Comparison of ENCODE assay signal across 8 mouse cellular contexts in the genomic region with DNA sequence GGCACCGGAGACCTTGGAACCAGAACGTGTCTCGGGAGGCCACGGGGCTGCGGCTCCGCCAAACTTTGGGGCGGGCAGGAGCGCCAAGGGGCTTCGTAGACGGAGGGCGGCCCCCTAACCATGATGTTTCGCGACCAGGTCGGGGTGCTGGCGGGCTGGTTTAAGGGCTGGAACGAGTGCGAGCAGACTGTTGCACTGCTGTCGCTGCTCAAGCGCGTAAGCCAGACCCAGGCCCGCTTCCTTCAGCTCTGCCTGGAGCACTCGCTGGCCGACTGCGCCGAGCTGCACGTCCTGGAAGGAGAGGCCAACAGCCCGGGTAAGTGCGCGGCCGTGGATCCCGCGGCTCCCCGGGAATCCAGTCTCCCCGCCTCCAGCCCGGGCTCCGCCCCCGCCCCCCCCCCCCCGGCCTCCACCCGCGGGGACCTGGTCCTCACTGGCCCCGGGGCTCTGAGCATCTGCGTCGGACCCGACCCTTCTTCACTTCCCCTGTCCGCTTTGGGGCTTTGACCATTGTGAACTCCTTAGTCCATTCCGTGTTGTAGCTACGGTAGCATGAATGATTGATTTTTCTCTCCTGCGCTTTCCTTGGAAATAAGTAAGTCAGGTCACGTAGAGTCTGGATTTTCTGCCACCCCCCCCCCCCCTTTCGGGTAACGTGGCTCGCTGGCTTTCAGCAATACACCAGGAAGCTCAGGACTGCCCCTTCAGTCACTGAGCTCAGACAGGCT. TPM values are rescaled to one million over a fixed set of nuclear protein-coding genes. Genes with fewer than 3 reads are reported as not detected.
A peak's percentile ranks its signal among the peaks of the same experiment; 100 is the strongest.
DNase-seq lines count a peak whose midpoint lies in the region; ATAC-seq and TF ChIP-seq lines count a peak whose summit lies in the region.

No protein-coding gene starts in this region.

- H3K27ac ChIP-seq in CH12.LX (ENCODE audit: insufficient read depth, low read depth) = no peak overlapping the region
- H3K27ac ChIP-seq in brown adipose tissue, adult 24 weeks (replicated peaks; ENCODE audit: low read depth, low read length) = no peak overlapping the region
- H3K27ac ChIP-seq in forebrain, embryonic 14.5 days (ENCODE audit: low read depth, low read length) = peak overlapping the region; percentile 70
- H3K27ac ChIP-seq in heart, embryonic 16.5 days (ENCODE audit: low read length) = peak overlapping the region; percentile 99
- H3K27ac ChIP-seq in liver, embryonic 14.5 days = no peak overlapping the region
- H3K27ac ChIP-seq in olfactory bulb, adult 2 months (ENCODE audit: insufficient read depth, low read depth, low read length) = peak overlapping the region; percentile 4

- no peaks in the 10 kb centered on the region for H3K9me3 ChIP-seq in CH12.LX (replicated peaks; ENCODE audit: low read length)
- H3K9me3 ChIP-seq in forebrain, embryonic 14.5 days (replicated peaks; ENCODE audit: control insufficient read depth, low read length) = no peaks in the 10 kb centered on the region
- no peaks in the 10 kb centered on the region for H3K9me3 ChIP-seq in heart, embryonic 16.5 days (replicated peaks; ENCODE audit: control insufficient read depth, low read length)
- H3K9me3 ChIP-seq in liver, embryonic 14.5 days (ENCODE audit: control insufficient read depth, low read length) = no peaks in the 10 kb centered on the region

- peaks cover 3 to 22% of the 10 kb centered on the region in 2 experiments for H3K4me1 ChIP-seq in CH12.LX (ENCODE audit: control insufficient read depth in 1 of 2, insufficient read depth in 2 of 2)
- H3K4me1 ChIP-seq in brown adipose tissue, adult 24 weeks (ENCODE audit: control insufficient read depth, insufficient read depth, insufficient read length, low read length) = no peaks in the 10 kb centered on the region
- H3K4me1 ChIP-seq in forebrain, embryonic 14.5 days (ENCODE audit: control insufficient read depth, insufficient read depth, low read length) = peaks cover 10% of the 10 kb centered on the region
- peaks cover 37% of the 10 kb centered on the region for H3K4me1 ChIP-seq in heart, embryonic 16.5 days (ENCODE audit: control insufficient read depth, insufficient read depth, low read length)
- H3K4me1 ChIP-seq in liver, embryonic 14.5 days (replicated peaks; ENCODE audit: control insufficient read depth in 2 of 2, insufficient read depth in 2 of 2, low read length in 1 of 2) = 0 out of 4 replicates have a peak, but pooled peaks cover 0 to 2% of the 10 kb centered on the region in 2 experiments
- H3K4me1 ChIP-seq in olfactory bulb, adult 2 months (ENCODE audit: control insufficient read depth, insufficient read depth, low read length) = peaks cover 16% of the 10 kb centered on the region

- H3K36me3 ChIP-seq in CH12.LX (replicated peaks in 1 of 2; ENCODE audit: control insufficient read depth in 1 of 2, insufficient read depth in 1 of 2, low read length in 1 of 2) = peaks cover 0 to 7% of the 10 kb centered on the region in 2 experiments
- H3K36me3 ChIP-seq in forebrain, embryonic 14.5 days (ENCODE audit: control insufficient read depth, insufficient read depth, low read length) = no peaks in the 10 kb centered on the region
- 0 out of 2 replicates have a peak, but pooled peaks cover 6% of the 10 kb centered on the region for H3K36me3 ChIP-seq in heart, embryonic 16.5 days (ENCODE audit: control insufficient read depth, insufficient read depth)
- H3K36me3 ChIP-seq in liver, embryonic 14.5 days (replicated peaks; ENCODE audit: control insufficient read depth, insufficient read depth, low read depth) = no peaks in the 10 kb centered on the region

- TF ChIP-seq CTCF in CH12.LX (conservative IDR thresholded peaks at IDR 0.05 in 1 of 2, IDR thresholded peaks at IDR 0.05 in 1 of 2; ENCODE audit: low read depth in 2 of 2, low read length in 2 of 2) = no peak
- no peak for TF ChIP-seq CTCF in liver, embryonic 14.5 days (IDR thresholded peaks at IDR 0.05; ENCODE audit: low read depth)
- no peak for TF ChIP-seq CTCF in olfactory bulb, adult 2 months (IDR thresholded peaks at IDR 0.05; ENCODE audit: insufficient read depth, low read depth, low read length)

- dilution Hi-C loops in CH12.LX (cut with MboI; ENCODE audit: extremely low pct_ligation_motif_present, extremely low pct_unique_long_range_greater_than_20kb, low sequenced_read_pairs) = no loop called here

- peak; percentile 59 for ATAC-seq in forebrain, embryonic 14.5 days
- peak; percentile 15 for ATAC-seq in heart, embryonic 16.5 days (replicated peaks; ENCODE audit: extremely low read depth, insufficient read depth, low FRiP score)
- ATAC-seq in liver, embryonic 14.5 days (ENCODE audit: insufficient read depth) = no peak

- peaks cover 13% of the 10 kb centered on the region for H3K27me3 ChIP-seq in CH12.LX (replicated peaks)
- H3K27me3 ChIP-seq in forebrain, embryonic 14.5 days (replicated peaks; ENCODE audit: control insufficient read depth, insufficient read depth, low read length) = no peaks in the 10 kb centered on the region
- H3K27me3 ChIP-seq in heart, embryonic 16.5 days (ENCODE audit: control insufficient read depth, insufficient read depth, low read length) = no peaks in the 10 kb centered on the region
- peaks cover 57% of the 10 kb centered on the region for H3K27me3 ChIP-seq in liver, embryonic 14.5 days (ENCODE audit: control insufficient read depth, insufficient read depth, low read length)

- H3K9ac ChIP-seq in CH12.LX (ENCODE audit: insufficient read depth, low read depth) = peak overlapping the region; percentile 40; the same call in 1 of the 2 replicates
- H3K9ac ChIP-seq in forebrain, embryonic 14.5 days (ENCODE audit: low read length) = peak overlapping the region; percentile 70
- H3K9ac ChIP-seq in heart, embryonic 16.5 days (ENCODE audit: low read length) = peak overlapping the region; percentile 94
- H3K9ac ChIP-seq in liver, embryonic 14.5 days (replicated peaks) = no peak overlapping the region

- H3K4me2 ChIP-seq in CH12.LX (ENCODE audit: insufficient read depth, low read depth, poor library complexity, severe bottlenecking) = peak overlapping the region; percentile 100
- H3K4me2 ChIP-seq in forebrain, embryonic 14.5 days (ENCODE audit: low read length) = peak overlapping the region; percentile 97
- H3K4me2 ChIP-seq in heart, embryonic 16.5 days (ENCODE audit: low read depth, low read length) = peak overlapping the region; percentile 92
- peak overlapping the region; percentile 60 for H3K4me2 ChIP-seq in liver, embryonic 14.5 days (ENCODE audit: low read depth)

- no peaks in the 10 kb centered on the region for H3K79me2 ChIP-seq in CH12.LX (replicated peaks; ENCODE audit: control insufficient read depth, extremely low read depth, insufficient read depth, poor library complexity, severe bottlenecking)

- no peak for TF ChIP-seq EP300 in CH12.LX (IDR thresholded peaks at IDR 0.05; ENCODE audit: low read length)
- TF ChIP-seq EP300 in liver, embryonic 14.5 days (IDR thresholded peaks at IDR 0.05; ENCODE audit: low read depth) = no peak

- in situ Hi-C loops in CH12.LX (cut with MboI; ENCODE audit: low pct_ligation_motif_present, low pct_unique_long_range_greater_than_20kb, low sequenced_read_pairs) = loop anchor here (5.0 to 25.0 kb wide), 3 partner anchors 102 to 352 kb away; no protein-coding TSS in a partner anchor

- peak overlapping the region; percentile 16 to 64 (median 54) for H3K4me3 ChIP-seq in CH12.LX (replicated peaks in 1 of 3; ENCODE audit: low read depth in 2 of 3, low read length in 2 of 3, poor library complexity in 1 of 3)
- H3K4me3 ChIP-seq in brown adipose tissue, adult 24 weeks (ENCODE audit: insufficient read depth, low read depth, low read length) = peak overlapping the region; percentile 76
- peak overlapping the region; percentile 60 for H3K4me3 ChIP-seq in forebrain, embryonic 14.5 days (ENCODE audit: low read depth, low read length)
- peak overlapping the region; percentile 87 for H3K4me3 ChIP-seq in heart, embryonic 16.5 days (ENCODE audit: low read length)
- peak overlapping the region; percentile 32 to 42 for H3K4me3 ChIP-seq in liver, embryonic 14.5 days (ENCODE audit: insufficient read depth in 1 of 2, low read depth in 2 of 2, low read length in 2 of 2)
- peak overlapping the region; percentile 72 for H3K4me3 ChIP-seq in olfactory bulb, adult 2 months (ENCODE audit: insufficient read depth, low read depth, low read length)

- peak; percentile 29 for DNase-seq in CH12.LX (ENCODE audit: extremely low read depth)
- peak; percentile 73 for DNase-seq in forebrain, embryonic 14.5 days (ENCODE audit: low spot score)
- DNase-seq in kidney, postnatal 25 days = peak; percentile 57 to 71
- DNase-seq in liver, embryonic 14.5 days (ENCODE audit: low read depth in 3 of 3, low spot score in 3 of 3) = no peak
- DNase-seq in urinary bladder, adult 18-20 months (ENCODE audit: low spot score in 2 of 2) = peak; percentile 39 to 55

- no peak for TF ChIP-seq POLR2A in CH12.LX (IDR thresholded peaks at IDR 0.05; ENCODE audit: low read depth, low read length)
- TF ChIP-seq POLR2A in olfactory bulb, adult 2 months (IDR thresholded peaks at IDR 0.05; ENCODE audit: insufficient read depth, low read depth, low read length) = no peak

- TF ChIP-seq RAD21 in CH12.LX (IDR thresholded peaks at IDR 0.05; ENCODE audit: low read depth, low read length) = no peak; the same call in 1 of the 2 replicates

- under 1% methylated on average over 45 of the region's 52 CpGs for WGBS in forebrain, embryonic 14.5 days
- under 1% methylated on average over 50 of the region's 52 CpGs for WGBS in heart, embryonic 16.5 days
- WGBS in liver, embryonic 14.5 days (ENCODE audit: insufficient replicate concordance) = 1% methylated on average over 44 of the region's 52 CpGs
- WGBS in olfactory bulb, adult 2 months = under 1% methylated on average over 48 of the region's 52 CpGs

RNA-seq across cellular contexts. Expression of gene Samd4, which starts 2.2 kb away (rescaled TPM):
- total RNA-seq in CH12.LX (2012; rRNA removed) (0.29 and 0.64 TPM in 2 replicates), CH12.LX (2014; rRNA removed) (1.5 TPM in 2 replicates)
- polyA plus RNA-seq in CH12.LX (2012; ENCODE audit: insufficient read length, low read depth) = 3.6 and 4.6 TPM in 2 replicates
- polyA plus RNA-seq in brown adipose tissue, adult 24 weeks (2012; ENCODE audit: insufficient read depth, insufficient read length, missing spikeins) = 3.3 TPM in 2 replicates
- polyA plus RNA-seq in forebrain, embryonic 14.5 days (2014; fragmentation: Nextera tagmentation; extraction: Ambion mirVana) = 3.6 and 4.4 TPM in 2 replicates
- polyA plus RNA-seq in heart, embryonic 16.5 days (2015; fragmentation: Nextera tagmentation; extraction: Ambion mirVana) = 16.1 and 17.8 TPM in 2 replicates
- polyA plus RNA-seq in liver, embryonic 14.5 days (2012; rRNA removed) = 0.37 and 0.39 TPM in 2 replicates
- polyA plus RNA-seq in liver, embryonic 14.5 days (2014; fragmentation: Nextera tagmentation; extraction: Ambion mirVana) = 0.18 and 0.19 TPM in 2 replicates
- not detected in 2 replicates for polyA plus RNA-seq in olfactory bulb, adult 2 months (2012; ENCODE audit: insufficient read depth, insufficient read length, low replicate concordance, missing spikeins)

RNA-seq across cellular contexts. Expression of gene Cgrrf1, which starts 52.9 kb away (rescaled TPM):
- total RNA-seq in CH12.LX (2012; rRNA removed) = 9.6 and 10.7 TPM in 2 replicates
- 17.1 and 19.1 TPM in 2 replicates for total RNA-seq in CH12.LX (2014; rRNA removed)
- polyA plus RNA-seq in CH12.LX (2012; ENCODE audit: insufficient read length, low read depth) = 9.4 and 13.1 TPM in 2 replicates
- polyA plus RNA-seq in brown adipose tissue, adult 24 weeks (2012; ENCODE audit: insufficient read depth, insufficient read length, missing spikeins) = 54.0 and 58.7 TPM in 2 replicates
- 20.3 and 22.5 TPM in 2 replicates for polyA plus RNA-seq in forebrain, embryonic 14.5 days (2014; fragmentation: Nextera tagmentation; extraction: Ambion mirVana)
- polyA plus RNA-seq in heart, embryonic 16.5 days (2015; fragmentation: Nextera tagmentation; extraction: Ambion mirVana) = 27.0 and 28.4 TPM in 2 replicates
- 6.2 and 9.7 TPM in 2 replicates for polyA plus RNA-seq in liver, embryonic 14.5 days (2012; rRNA removed)
- 19.7 and 24.1 TPM in 2 replicates for polyA plus RNA-seq in liver, embryonic 14.5 days (2014; fragmentation: Nextera tagmentation; extraction: Ambion mirVana)
- polyA plus RNA-seq in olfactory bulb, adult 2 months (2012; ENCODE audit: insufficient read depth, insufficient read length, low replicate concordance, missing spikeins) = not detected in 2 replicates

Comparison
In these comparisons a context has a peak if more than half of its experiments do, and no peak if none do; other contexts are left out.
1. DNase-seq: peak in CH12.LX (single experiment), forebrain, embryonic 14.5 days (single experiment), kidney, postnatal 25 days (2 of 2) and urinary bladder, adult 18-20 months (2 of 2); none in liver, embryonic 14.5 days (0 of 3).
2. H3K27ac ChIP-seq: peak in forebrain, embryonic 14.5 days (single experiment), heart, embryonic 16.5 days (single experiment) and olfactory bulb, adult 2 months (single experiment); none in CH12.LX (single experiment), brown adipose tissue, adult 24 weeks (single experiment) and liver, embryonic 14.5 days (single experiment).
3. H3K4me3 ChIP-seq: peak in every context shown above with its lines; median percentile 87 in heart, embryonic 16.5 days; 76 in brown adipose tissue, adult 24 weeks; 72 in olfactory bulb, adult 2 months; 60 in forebrain, embryonic 14.5 days; 54 in CH12.LX; 37 in liver, embryonic 14.5 days.
4. Peak in every context shown above with its lines, with median percentiles within 50 percentile points of each other: H3K4me2 ChIP-seq.